Mouse (Mus musculus) limb, embryonic 11.5 days (tissue): Measurements from ENCODE around the gene Ftsj3. TPM values are rescaled to one million over a fixed set of nuclear protein-coding genes. Genes with fewer than 3 reads are reported as not detected.
A peak's percentile ranks its signal among the peaks of the same experiment; 100 is the strongest.

Experiments
- ATAC-seq: fragments of 200-750 bp; cut with Nextera tagmentation; 2 replicates; pipeline ENCODE4 v1.8.0; 2017; ENCODE audit warnings: low read depth; ENCODE audit not compliant: insufficient number of reproducible peaks, low FRiP score, low TSS enrichment
- DNase-seq: peaks from one replicate; pipeline ENCODE4 v3.0.0-alpha.2; 2015; ENCODE audit warnings: low spot score
- H3K27ac ChIP-seq: fragments of 300-500 bp; sonication (generic); replicated peaks from 2 replicates; pipeline ENCODE4 v1.5.1; 2014; ENCODE audit warnings: low read depth, mild to moderate bottlenecking, low read length
- H3K27me3 ChIP-seq: fragments of 300-500 bp; sonication (generic); 2 replicates; pipeline ENCODE4 v1.6.1; 2014; ENCODE audit warnings: mild to moderate bottlenecking, low read length, mixed read lengths; ENCODE audit not compliant: control insufficient read depth, insufficient read depth
- H3K36me3 ChIP-seq: fragments of 300-500 bp; sonication (generic); 2 replicates; pipeline ENCODE4 v1.6.1; 2014; ENCODE audit warnings: mild to moderate bottlenecking, low read length, moderate library complexity, mixed read lengths; ENCODE audit not compliant: control insufficient read depth, insufficient read depth
- H3K4me1 ChIP-seq: fragments of 300-500 bp; sonication (generic); 2 replicates; pipeline ENCODE4 v1.6.1; 2014; ENCODE audit warnings: low read length, mixed read lengths; ENCODE audit not compliant: control insufficient read depth, insufficient read depth
- H3K4me2 ChIP-seq: fragments of 300-500 bp; sonication (generic); 2 replicates; pipeline ENCODE4 v1.6.1; 2014; ENCODE audit warnings: low read depth, mild to moderate bottlenecking, moderate library complexity; ENCODE audit not compliant: severe bottlenecking
- H3K4me3 ChIP-seq: fragments of 300-500 bp; sonication (generic); 2 replicates; pipeline ENCODE4 v1.5.1; 2014; ENCODE audit warnings: low read depth, low read length
- H3K9ac ChIP-seq: fragments of 300-500 bp; sonication (generic); 2 replicates; pipeline ENCODE4 v1.6.1; 2014; ENCODE audit warnings: mild to moderate bottlenecking, low read length
- H3K9me3 ChIP-seq: fragments of 300-500 bp; sonication (generic); 2 replicates; pipeline ENCODE4 v1.6.1; 2016; ENCODE audit warnings: low read length; ENCODE audit not compliant: control insufficient read depth
- WGBS: fragments of 180-500 bp; shearing (Covaris S2); extraction: QIAGEN DNeasy Blood & Tissue Kit; methylation state at CpG from one replicate; pipeline ENCODE4 v1.1.7; 2014; 5-methylcytosine and 5-hydroxymethylcytosine counted together
- polyA plus RNA-seq: library from polyadenylated mRNA; unstranded; fragments of >200 nt; fragmentation: Nextera tagmentation; extraction: Ambion mirVana; gene quantifications from 2 replicates; pipeline ENCODE4 v1.2.1, GENCODE M21; 2014

Gene Ftsj3
- polyA plus RNA-seq, 1 experiment from 2014 or later: 74.9 TPM

DNA sequence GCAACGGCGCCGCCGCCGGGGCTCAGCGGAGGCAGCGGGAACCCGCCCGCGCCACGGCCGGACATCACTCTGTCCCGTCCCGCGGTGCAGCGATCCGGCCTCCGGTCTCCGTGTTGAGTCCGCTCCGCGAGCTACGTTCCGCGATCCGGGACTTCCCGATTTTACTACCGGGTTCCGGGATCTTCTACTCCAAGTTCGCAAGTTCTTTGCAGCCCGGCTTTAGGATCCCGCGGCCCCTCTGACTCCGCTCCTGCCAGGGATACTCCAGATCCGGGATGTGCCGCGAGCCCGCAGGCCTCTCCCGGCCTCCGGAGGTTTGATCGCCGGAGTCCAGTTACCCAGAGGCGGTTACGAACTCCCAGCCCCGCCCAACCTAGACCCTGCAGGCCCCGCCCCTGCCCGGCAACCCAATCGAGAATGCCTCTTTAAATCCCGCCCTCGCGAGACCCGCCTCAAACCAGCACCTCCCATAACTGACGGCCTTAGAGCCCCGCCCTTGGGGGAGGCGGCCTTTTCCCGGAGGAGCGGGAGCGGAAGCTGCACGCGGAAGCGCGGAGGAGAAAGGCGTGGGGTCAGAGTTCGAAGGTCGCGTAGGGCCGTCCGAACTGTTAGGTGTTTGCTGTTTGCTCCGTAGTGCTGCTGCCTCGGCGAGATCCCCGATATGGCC, 16.9 kb upstream of the Ftsj3 start, which contains the start of gene Smarcd2:
Smarcd2 (minus strand) TSS at position 329 of the 667 bp plus-strand sequence.
- peaks cover 32% of the 10 kb centered on the region for H3K4me1 ChIP-seq
- no peaks in the 10 kb centered on the region for H3K9me3 ChIP-seq
- under 1% methylated on average over 72 of the region's 72 CpGs for WGBS
- no peaks in the 10 kb centered on the region for H3K36me3 ChIP-seq
- DNase-seq (peak; percentile 100), ATAC-seq (peak; percentile 91)
- H3K9ac ChIP-seq: peak within 1 kb of the TSS; percentile 96
- no peaks in the 10 kb centered on the region for H3K27me3 ChIP-seq
- peak within 1 kb of the TSS; percentile 92 for H3K27ac ChIP-seq
- H3K4me2 ChIP-seq: peak within 1 kb of the TSS; percentile 63
- peak within 1 kb of the TSS; percentile 99 for H3K4me3 ChIP-seq

DNA sequence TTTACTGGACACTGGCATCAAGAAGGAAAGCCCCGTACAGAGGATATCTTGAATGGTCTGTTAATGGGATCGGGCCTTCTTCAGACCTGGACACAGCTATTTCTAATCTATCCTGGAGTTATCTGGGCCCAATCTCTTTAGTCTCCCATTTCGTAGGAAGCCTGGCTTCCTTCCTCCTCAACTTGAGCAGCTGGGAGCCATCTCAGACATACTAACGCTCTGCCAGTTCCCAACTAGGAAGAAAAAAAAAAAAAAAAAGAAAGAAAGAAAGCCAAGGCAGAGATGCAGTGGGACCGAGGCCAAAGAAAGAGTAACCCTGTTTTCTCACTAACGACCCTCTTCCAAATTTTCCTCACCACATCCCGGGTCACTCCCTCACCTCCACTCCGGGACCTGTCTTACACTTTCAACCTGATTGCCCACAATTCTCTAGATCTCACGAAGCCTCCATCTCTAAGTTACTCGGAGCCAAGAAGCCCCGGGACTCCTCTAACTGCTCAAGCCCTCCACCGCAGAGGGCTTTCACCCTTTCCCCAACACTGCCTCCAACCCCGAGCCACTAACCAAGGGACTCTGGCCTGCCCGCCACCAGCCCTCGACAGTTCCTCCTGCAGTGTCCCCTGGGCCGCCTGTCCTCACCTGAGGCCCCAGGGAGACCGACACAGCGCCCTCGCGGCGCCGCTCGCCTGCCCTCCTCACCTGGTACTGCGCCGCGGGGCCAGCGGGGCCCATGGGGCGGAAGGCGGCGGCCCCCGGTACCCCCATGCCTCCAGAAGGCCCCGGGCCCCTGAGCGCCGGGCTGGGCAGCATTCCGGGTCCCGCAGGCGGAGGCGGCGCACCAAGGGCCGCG, 16.1 kb upstream of the Ftsj3 start:
- DNase-seq (no peak), ATAC-seq (no peak)
- Histone ChIP-seq H3K27ac (peak overlapping the region; percentile 92), H3K36me3 (0 out of 2 replicates have a peak, but pooled peaks cover 2% of the 10 kb centered on the region), H3K4me2 (peak overlapping the region; percentile 63), H3K9me3 (no peaks in the 10 kb centered on the region), H3K27me3 (no peaks in the 10 kb centered on the region), H3K4me3 (peak overlapping the region; percentile 99), H3K4me1 (peaks cover 39% of the 10 kb centered on the region), H3K9ac (peak overlapping the region; percentile 96)
- WGBS: 1% methylated on average over 41 of the region's 41 CpGs

GRCm38 (mm10) chr11:106271131-106271793, 15.4 kb upstream of the Ftsj3 start:
- H3K36me3 ChIP-seq: peaks cover 5% of the 10 kb centered on the region; the same call in 1 of the 2 replicates
- H3K4me1 ChIP-seq: peaks cover 40% of the 10 kb centered on the region
- no peaks in the 10 kb centered on the region for H3K27me3 ChIP-seq
- 32% methylated on average over 5 of the region's 5 CpGs for WGBS
- H3K27ac ChIP-seq: no peak overlapping the region; the same call in 1 of the 2 replicates
- peak overlapping the region; percentile 63 for H3K4me2 ChIP-seq
- H3K9ac ChIP-seq: peak overlapping the region; percentile 96
- DNase-seq: peak; percentile 33
- peak overlapping the region; percentile 99 for H3K4me3 ChIP-seq
- H3K9me3 ChIP-seq: no peaks in the 10 kb centered on the region
- ATAC-seq: no peak

DNA sequence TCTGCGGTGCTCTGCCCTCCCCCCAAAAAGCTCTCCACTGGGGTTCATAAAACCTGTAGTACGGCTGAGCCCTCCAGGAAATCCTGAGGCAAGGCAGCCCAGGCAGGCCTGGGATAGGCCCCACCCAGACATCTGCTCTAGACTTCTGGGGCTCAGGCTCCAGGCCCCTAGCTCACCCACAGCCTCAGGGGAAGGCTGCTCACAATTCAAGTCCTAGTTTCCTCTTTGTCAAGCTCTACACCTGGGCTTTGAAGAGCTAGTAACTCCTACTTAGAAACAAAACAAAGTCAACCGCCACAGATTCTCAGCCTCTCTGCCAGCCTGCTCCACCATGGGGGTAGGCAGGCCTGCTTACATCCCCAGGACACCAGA, 13.2 kb upstream of the Ftsj3 start:
- Histone ChIP-seq H3K4me1 (peaks cover 36% of the 10 kb centered on the region), H3K36me3 (peaks cover 25% of the 10 kb centered on the region), H3K4me2 (peak overlapping the region; percentile 28), H3K9me3 (no peaks in the 10 kb centered on the region), H3K27ac (peak overlapping the region; percentile 84), H3K27me3 (no peaks in the 10 kb centered on the region), H3K4me3 (no peak overlapping the region), H3K9ac (0 out of 2 replicates have a peak overlapping the region, but pooled peaks have one; percentile 32)
- ATAC-seq (no peak), DNase-seq (peak; percentile 65)
- WGBS: 6% methylated on average over 3 of the region's 3 CpGs

DNA sequence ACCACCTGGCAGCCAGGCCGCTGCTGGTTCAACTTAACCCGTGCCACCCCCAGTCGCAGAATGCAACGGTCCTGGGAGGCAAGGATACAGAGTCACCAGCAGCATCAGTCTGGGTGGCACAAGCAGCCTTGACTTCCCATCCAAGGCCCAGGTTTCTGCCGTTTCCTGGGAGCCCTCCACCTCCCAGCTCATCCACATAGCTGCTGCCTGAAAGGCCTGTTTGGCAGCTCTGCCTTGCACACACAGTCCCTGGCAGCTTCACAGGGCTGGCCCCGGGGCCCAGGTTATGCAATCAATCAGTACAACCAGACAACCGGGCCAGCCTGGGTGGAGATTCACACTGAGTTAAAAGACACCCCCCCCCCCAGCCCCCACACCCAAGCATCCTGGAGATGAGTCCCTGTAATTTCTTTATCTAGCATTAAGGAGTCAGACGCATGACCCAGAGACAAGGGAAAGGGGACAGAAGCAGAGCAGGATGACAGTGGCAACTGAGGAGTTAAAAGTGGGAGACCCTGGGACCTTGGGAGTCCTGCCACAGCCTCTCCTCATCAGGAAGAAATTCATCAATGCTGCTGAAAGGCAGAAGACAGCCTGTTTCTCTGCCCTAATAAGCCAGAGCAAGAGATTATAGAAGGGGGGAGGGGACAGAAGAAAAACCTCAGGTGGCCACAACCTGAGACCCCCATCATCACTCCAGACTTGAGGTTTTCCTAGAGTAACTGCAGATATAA, 12.6 kb upstream of the Ftsj3 start:
- Histone ChIP-seq H3K4me1 (peaks cover 36% of the 10 kb centered on the region), H3K4me2 (peak overlapping the region; percentile 28), H3K4me3 (no peak overlapping the region), H3K27ac (peak overlapping the region; percentile 84), H3K36me3 (peaks cover 30% of the 10 kb centered on the region), H3K9ac (0 out of 2 replicates have a peak overlapping the region, but pooled peaks have one; percentile 32), H3K27me3 (no peaks in the 10 kb centered on the region), H3K9me3 (no peaks in the 10 kb centered on the region)
- no peak for ATAC-seq
- WGBS: 9% methylated on average over 8 of the region's 8 CpGs
- peak; percentile 63 for DNase-seq

- no peaks in the 10 kb centered on the region for H3K27me3 ChIP-seq
- H3K4me2 ChIP-seq: no peak overlapping the region; the same call in none of the 2 replicates
- DNase-seq (peak; percentile 44), ATAC-seq (no peak)
- peaks cover 35% of the 10 kb centered on the region for H3K36me3 ChIP-seq
- H3K4me3 ChIP-seq: no peak overlapping the region
- peak overlapping the region; percentile 43 for H3K27ac ChIP-seq
- peaks cover 34% of the 10 kb centered on the region for H3K4me1 ChIP-seq
- 42% methylated on average over 5 of the region's 5 CpGs for WGBS
- H3K9ac ChIP-seq: no peak overlapping the region
- H3K9me3 ChIP-seq: no peaks in the 10 kb centered on the region
Measured at GRCm38 (mm10) chr11:106267871-106268270, 12.0 kb upstream of the Ftsj3 start.

- Histone ChIP-seq H3K36me3 (peaks cover 40% of the 10 kb centered on the region), H3K4me3 (no peak overlapping the region), H3K4me2 (peak overlapping the region; percentile 34), H3K4me1 (peaks cover 34% of the 10 kb centered on the region), H3K9me3 (no peaks in the 10 kb centered on the region), H3K27me3 (no peaks in the 10 kb centered on the region), H3K27ac (0 out of 2 replicates have a peak overlapping the region, but pooled peaks have one; percentile 43), H3K9ac (no peak overlapping the region)
- DNase-seq: peak; percentile 58
- ATAC-seq: no peak
- WGBS: 54% methylated on average over 15 of the region's 15 CpGs
Measured at GRCm38 (mm10) chr11:106267311-106267852, 11.5 kb upstream of the Ftsj3 start.
